Mouse (Mus musculus) lung, embryonic 16.5 days (tissue): Measurements from ENCODE around the gene Gorasp1. TPM values are rescaled to one million over a fixed set of nuclear protein-coding genes. Genes with fewer than 3 reads are reported as not detected.

Experiments used
- ATAC-seq: fragments of 200-750 bp; cut with Nextera tagmentation; 2 replicates; pipeline ENCODE4 v1.8.0; 2017; ENCODE audit warnings: low read depth, mild to moderate bottlenecking, moderate library complexity
- H3K27ac ChIP-seq: fragments of 300-500 bp; sonication (generic); 2 replicates; pipeline ENCODE4 v1.5.1; 2014; ENCODE audit warnings: mild to moderate bottlenecking, control low read depth, low read length
- H3K27me3 ChIP-seq: fragments of 300-500 bp; sonication (generic); 2 replicates; pipeline ENCODE4 v1.6.1; 2014; ENCODE audit warnings: low read depth, low read length, mixed read lengths; ENCODE audit not compliant: control insufficient read depth, insufficient read depth
- H3K36me3 ChIP-seq: fragments of 300-500 bp; sonication (generic); 2 replicates; pipeline ENCODE4 v1.6.1; 2014; ENCODE audit warnings: low read length; ENCODE audit not compliant: control insufficient read depth, insufficient read depth
- H3K4me1 ChIP-seq: fragments of 300-500 bp; sonication (generic); replicated peaks from 2 replicates; pipeline ENCODE4 v1.6.1; 2014; ENCODE audit warnings: low read length, mixed read lengths; ENCODE audit not compliant: control insufficient read depth, insufficient read depth
- H3K4me2 ChIP-seq: fragments of 300-500 bp; sonication (generic); 2 replicates; pipeline ENCODE4 v1.6.1; 2014; ENCODE audit warnings: low read depth, low read length, control low read depth
- H3K4me3 ChIP-seq: fragments of 300-500 bp; sonication (generic); 2 replicates; pipeline ENCODE4 v1.5.1; 2014; ENCODE audit warnings: mild to moderate bottlenecking, low read length, control low read depth
- H3K9ac ChIP-seq: fragments of 300-500 bp; sonication (generic); 2 replicates; pipeline ENCODE4 v1.6.1; 2014; ENCODE audit warnings: low read length, control low read depth
- H3K9me3 ChIP-seq: fragments of 300-500 bp; sonication (generic); 2 replicates; pipeline ENCODE4 v1.6.1; 2016; ENCODE audit warnings: low read length; ENCODE audit not compliant: control insufficient read depth
- WGBS: fragments of 180-500 bp; shearing (Covaris S2); extraction: QIAGEN DNeasy Blood & Tissue Kit; methylation state at CpG from one replicate; pipeline ENCODE4 v1.1.7; 2014; 5-methylcytosine and 5-hydroxymethylcytosine counted together
- polyA plus RNA-seq: library from polyadenylated mRNA; unstranded; fragments of >200 nt; fragmentation: Nextera tagmentation; extraction: Ambion mirVana; gene quantifications from 2 replicates; pipeline ENCODE4 v1.2.1, GENCODE M21; 2015

Gene Gorasp1
- polyA plus RNA-seq, 1 experiment from 2014 or later = 29.8 TPM

DNA sequence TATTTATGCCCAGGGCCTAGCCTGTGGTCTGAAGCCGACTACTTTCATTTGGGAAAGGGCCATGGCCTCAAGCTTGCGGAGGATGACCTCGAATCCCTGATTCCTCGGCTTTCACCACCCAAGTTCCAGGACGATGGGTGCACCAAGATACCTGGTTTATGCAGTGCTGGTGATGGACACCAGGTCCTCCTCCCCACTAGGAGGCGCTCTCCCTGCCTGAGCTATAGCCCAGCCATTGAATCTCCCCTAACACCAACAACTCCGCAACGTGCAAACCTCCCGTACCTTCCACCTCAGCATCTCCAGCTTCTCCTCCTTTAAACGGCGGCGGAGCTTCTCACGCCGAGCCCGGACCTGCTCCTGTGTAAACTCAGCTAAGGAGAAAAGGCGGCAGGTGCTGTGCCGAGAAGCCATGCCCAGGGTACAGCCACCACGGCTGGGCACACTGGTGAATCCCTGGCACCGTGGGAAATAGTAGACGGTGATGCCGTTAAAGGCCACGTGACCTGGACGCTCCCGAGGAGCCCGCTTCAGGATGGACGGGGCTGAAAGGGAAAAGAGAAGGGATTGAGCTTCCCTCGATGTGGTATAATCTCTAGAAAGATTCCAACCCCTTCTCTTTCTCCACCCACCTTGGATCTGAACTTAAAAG is 36.6 kb upstream of the Gorasp1 start:
- peaks cover 30% of the 10 kb centered on the region for H3K36me3 ChIP-seq
- no peak for ATAC-seq
- H3K4me1 ChIP-seq = peaks cover 44% of the 10 kb centered on the region
- no peaks in the 10 kb centered on the region for H3K9me3 ChIP-seq
- H3K4me3 ChIP-seq = no peak overlapping the region
- H3K9ac ChIP-seq = no peak overlapping the region
- no peak overlapping the region for H3K4me2 ChIP-seq
- H3K27me3 ChIP-seq = no peaks in the 10 kb centered on the region
- no peak overlapping the region for H3K27ac ChIP-seq
- 91% methylated on average over 27 of the region's 27 CpGs for WGBS

DNA sequence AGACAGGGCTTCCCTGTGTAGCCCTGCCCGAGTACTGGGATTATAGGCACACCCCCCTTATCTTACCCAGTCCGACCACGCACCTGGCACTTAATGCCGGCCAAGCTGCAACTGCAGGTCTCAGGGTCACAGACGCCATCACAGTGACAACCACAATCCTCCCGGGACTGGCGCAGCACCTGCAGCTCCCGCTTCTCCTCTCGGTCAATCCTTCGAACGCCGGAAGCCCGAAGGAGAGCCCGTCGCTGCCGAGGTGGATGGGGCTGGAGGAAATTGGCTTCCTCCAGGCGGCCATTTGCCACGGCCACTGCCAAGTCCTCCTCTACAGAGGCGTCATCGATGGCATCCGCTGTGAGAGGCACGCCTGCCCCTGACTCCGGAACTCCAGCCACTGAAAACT is 35.9 kb upstream of the Gorasp1 start:
- ATAC-seq = no peak
- Histone ChIP-seq H3K36me3 (peaks cover 30% of the 10 kb centered on the region), H3K4me1 (peaks cover 37% of the 10 kb centered on the region), H3K4me3 (no peak overlapping the region), H3K9me3 (no peaks in the 10 kb centered on the region), H3K27ac (no peak overlapping the region), H3K27me3 (no peaks in the 10 kb centered on the region), H3K4me2 (no peak overlapping the region), H3K9ac (no peak overlapping the region)
- WGBS = 86% methylated on average over 23 of the region's 23 CpGs

DNA sequence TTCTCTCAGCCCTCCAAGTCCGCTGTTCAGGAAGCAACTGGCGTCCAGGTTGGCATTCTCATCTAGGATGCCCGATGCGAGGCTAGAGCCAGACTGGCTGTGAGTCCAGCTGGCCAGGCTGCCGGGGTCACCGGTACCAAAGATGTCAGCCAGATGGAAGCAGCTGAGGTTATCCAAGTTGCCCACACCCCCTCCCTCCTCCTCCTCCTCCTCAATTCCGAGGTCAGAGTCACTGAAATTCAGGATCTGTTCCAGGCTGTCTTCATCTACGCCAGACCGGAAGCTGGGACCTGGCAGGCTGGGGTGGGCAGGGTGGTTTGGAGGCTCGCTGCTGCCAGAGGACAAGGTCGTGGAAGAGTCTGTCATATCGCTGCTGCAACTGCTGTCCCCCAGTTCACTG is 35.2 kb upstream of the Gorasp1 start:
- Histone ChIP-seq H3K9ac (no peak overlapping the region), H3K27ac (no peak overlapping the region), H3K4me2 (no peak overlapping the region), H3K4me1 (peaks cover 30% of the 10 kb centered on the region), H3K27me3 (no peaks in the 10 kb centered on the region), H3K4me3 (no peak overlapping the region), H3K9me3 (no peaks in the 10 kb centered on the region), H3K36me3 (peaks cover 30% of the 10 kb centered on the region)
- no peak for ATAC-seq
- 78% methylated on average over 12 of the region's 12 CpGs for WGBS

DNA sequence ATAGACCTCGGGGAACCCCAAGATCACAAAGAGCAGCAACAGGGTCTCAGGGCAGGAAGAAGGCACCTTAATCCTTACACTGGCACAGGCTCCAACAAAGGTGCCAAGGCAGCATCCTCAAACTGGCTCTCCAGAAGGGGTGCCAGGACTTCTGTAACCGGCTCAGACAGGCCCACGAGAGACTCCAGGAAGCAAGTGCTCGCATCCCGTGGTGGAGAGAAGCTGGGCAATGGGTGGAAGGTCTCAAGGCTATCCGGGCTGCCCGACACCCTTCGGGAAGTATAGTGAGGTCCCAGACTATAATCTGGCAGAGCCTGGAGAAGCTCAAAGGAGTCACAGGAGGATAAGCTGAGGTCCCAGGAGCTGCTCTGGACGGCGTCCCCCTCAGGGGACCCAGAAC is 34.8 kb upstream of the Gorasp1 start:
- H3K27ac ChIP-seq = no peak overlapping the region
- peaks cover 26% of the 10 kb centered on the region for H3K4me1 ChIP-seq
- no peaks in the 10 kb centered on the region for H3K9me3 ChIP-seq
- peaks cover 30% of the 10 kb centered on the region for H3K36me3 ChIP-seq
- no peak overlapping the region for H3K4me3 ChIP-seq
- no peak for ATAC-seq
- H3K9ac ChIP-seq = no peak overlapping the region
- 92% methylated on average over 10 of the region's 10 CpGs for WGBS
- H3K4me2 ChIP-seq = no peak overlapping the region
- no peaks in the 10 kb centered on the region for H3K27me3 ChIP-seq

DNA sequence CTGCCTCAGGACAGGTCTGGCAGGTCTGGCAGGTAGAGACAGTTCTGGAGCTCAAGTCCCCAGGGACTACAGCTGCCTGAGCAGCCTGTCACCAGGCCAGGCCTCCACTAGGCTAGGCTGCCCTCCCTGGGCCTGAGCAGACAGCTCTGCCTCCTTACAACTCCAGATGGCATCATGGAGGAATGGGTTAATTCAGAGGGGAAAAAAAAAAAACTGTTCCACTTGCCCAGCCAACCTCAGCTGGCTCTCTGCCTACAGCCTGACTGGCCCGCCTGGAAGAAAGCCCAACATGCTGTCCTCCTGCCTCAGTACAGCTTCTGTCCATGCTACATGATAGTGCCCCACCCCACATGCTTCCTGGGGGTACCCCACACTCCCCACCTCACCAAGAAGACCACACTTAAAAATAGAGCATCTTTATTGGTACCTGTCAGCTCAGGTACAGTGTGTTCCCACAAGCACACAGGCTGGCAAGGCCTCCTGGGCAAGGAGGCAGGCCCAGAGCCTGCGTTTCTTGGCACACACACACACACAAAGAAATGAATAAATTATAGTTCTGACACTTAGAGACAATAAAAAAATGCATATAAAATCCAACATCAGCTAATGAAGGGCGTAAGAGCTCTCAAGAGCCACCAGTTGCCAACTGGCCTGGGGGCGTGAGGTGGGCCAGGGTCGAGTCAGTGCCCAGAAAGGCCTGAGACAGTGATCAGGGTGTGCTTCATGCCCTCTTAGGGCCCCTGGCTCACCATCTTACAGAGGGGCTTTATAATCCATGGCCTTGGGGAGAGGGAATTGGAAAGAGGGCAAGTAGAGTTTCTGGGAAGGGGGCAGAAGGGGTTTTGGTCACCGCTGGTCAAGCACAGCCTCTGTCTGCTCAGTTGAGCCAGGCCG is 33.6 kb upstream of the Gorasp1 start:
- WGBS = 63% methylated on average over 7 of the region's 7 CpGs
- peak; percentile 24; the same call in 1 of the 2 replicates for ATAC-seq
- peak overlapping the region; percentile 30; the same call in 1 of the 2 replicates for H3K9ac ChIP-seq

DNA sequence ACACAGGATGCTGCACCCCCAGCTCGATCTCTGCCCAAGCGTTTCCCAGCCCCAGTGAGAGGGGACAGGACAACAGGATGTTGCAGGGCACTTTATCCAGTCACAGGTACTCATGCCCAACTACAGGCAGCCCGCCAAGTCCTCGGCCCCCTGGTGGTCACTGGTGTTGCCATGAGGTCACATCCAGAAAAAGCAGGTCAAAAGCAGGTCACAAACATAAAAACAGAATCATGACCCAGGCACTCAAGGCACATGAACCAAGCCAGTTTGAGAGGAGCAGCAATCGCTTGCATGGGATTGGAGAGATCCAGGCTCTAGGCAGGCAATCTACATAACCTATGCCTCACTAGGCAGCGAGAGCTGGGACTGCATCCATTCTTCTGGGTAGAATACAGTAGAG is 32.9 kb upstream of the Gorasp1 start:
- H3K27me3 ChIP-seq = no peaks in the 10 kb centered on the region
- no peak for ATAC-seq
- peak overlapping the region; percentile 12; the same call in 1 of the 2 replicates for H3K27ac ChIP-seq
- H3K4me3 ChIP-seq = no peak overlapping the region
- no peak overlapping the region for H3K4me2 ChIP-seq
- WGBS = 38% methylated on average over 6 of the region's 6 CpGs
- peaks cover 29% of the 10 kb centered on the region for H3K36me3 ChIP-seq
- H3K9me3 ChIP-seq = no peaks in the 10 kb centered on the region
- 0 out of 2 replicates have a peak overlapping the region, but pooled peaks have one; percentile 30 for H3K9ac ChIP-seq
- peaks cover 17% of the 10 kb centered on the region for H3K4me1 ChIP-seq

More for the DNA sequence above, 33.6 kb upstream of the Gorasp1 start:
- Histone ChIP-seq H3K36me3 (peaks cover 30% of the 10 kb centered on the region), H3K4me3 (no peak overlapping the region), H3K27ac (0 out of 2 replicates have a peak overlapping the region, but pooled peaks have one; percentile 12), H3K4me2 (no peak overlapping the region), H3K9me3 (no peaks in the 10 kb centered on the region), H3K4me1 (peaks cover 17% of the 10 kb centered on the region), H3K27me3 (no peaks in the 10 kb centered on the region)

DNA sequence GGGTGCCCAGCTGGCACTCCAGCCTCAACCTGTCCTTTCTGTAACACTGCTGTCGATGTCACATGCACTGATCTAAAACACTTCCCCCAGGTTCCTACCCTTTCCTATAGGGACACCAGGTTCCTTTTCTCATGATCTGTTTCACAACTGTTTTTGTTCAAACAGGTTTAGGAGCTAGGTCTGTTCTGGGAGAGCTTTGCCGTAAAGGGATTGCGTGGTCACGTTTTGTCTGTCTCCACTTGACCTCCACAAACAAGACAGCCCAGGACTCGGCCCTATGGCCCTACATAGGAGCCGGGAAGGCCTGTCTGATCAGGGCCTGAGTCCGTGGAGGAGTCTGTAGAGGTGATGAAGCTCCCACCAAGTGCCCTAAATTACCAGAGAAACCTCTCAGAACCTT is 32.4 kb upstream of the Gorasp1 start:
- 73% methylated on average over 7 of the region's 7 CpGs for WGBS
- no peak overlapping the region for H3K4me3 ChIP-seq
- H3K27me3 ChIP-seq = no peaks in the 10 kb centered on the region
- H3K4me1 ChIP-seq = peaks cover 17% of the 10 kb centered on the region
- no peaks in the 10 kb centered on the region for H3K9me3 ChIP-seq
- H3K4me2 ChIP-seq = no peak overlapping the region
- ATAC-seq = no peak
- H3K27ac ChIP-seq = no peak overlapping the region
- peaks cover 25% of the 10 kb centered on the region for H3K36me3 ChIP-seq
- no peak overlapping the region for H3K9ac ChIP-seq

DNA sequence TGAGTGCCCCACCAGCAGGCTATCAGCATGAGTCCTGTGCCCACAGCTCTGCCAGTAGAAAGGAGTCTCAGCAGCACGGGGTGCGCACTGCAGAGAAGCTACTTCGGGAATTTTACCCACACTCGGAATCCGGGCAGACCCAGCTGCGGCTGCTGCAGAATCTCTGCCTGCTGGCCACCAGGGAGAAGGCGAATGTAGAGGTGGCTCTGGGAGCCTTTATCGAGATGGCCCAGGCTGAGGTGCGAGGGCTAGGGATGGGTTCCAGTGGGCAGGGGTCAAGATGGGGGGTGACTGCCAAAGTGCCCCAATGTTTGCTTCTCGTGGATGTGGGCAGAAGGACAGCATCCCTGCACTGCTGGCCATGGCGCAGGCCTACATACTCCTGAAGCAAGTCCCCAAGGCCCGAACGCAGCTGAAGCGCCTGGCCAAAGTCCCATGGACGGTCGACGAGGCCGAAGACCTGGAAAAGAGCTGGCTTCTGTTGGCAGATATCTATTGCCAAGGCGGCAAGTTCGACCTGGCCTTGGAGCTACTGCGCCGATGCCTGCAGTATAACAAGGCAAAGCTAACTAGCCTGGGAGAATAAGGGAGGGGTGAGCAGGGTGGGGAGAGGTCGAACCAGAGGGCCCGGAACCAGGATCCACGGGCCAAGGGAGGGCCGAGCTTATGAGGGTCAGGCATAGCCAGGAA is 29.0 kb upstream of the Gorasp1 start:
- no peak overlapping the region for H3K4me3 ChIP-seq
- no peak overlapping the region for H3K4me2 ChIP-seq
- peaks cover 29% of the 10 kb centered on the region for H3K4me1 ChIP-seq
- H3K27ac ChIP-seq = no peak overlapping the region
- H3K9me3 ChIP-seq = no peaks in the 10 kb centered on the region
- 85% methylated on average over 26 of the region's 26 CpGs for WGBS
- ATAC-seq = no peak
- no peaks in the 10 kb centered on the region for H3K36me3 ChIP-seq
- H3K9ac ChIP-seq = no peak overlapping the region
- H3K27me3 ChIP-seq = no peaks in the 10 kb centered on the region

DNA sequence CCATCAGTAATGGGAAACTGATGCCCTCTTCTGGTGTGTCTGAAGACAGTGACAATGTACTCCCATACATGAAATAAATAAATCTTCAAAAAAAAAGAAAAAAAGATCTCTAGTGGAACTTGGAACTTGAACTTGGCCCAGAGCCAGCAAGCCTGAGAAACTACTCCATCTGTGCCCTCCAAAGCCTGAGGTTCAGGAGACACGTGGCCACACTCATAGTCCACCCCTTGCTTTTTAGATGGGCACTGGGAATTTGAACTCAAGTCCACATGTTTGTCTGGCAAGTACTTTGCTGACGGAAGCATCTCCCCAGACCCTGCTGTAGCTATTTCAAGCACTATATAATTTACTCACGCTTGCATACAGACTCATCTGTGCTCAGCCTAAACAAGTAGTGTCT is 27.8 kb upstream of the Gorasp1 start:
- 51% methylated on average over 3 of the region's 3 CpGs for WGBS
- no peak overlapping the region for H3K4me3 ChIP-seq
- no peaks in the 10 kb centered on the region for H3K27me3 ChIP-seq
- no peak overlapping the region for H3K4me2 ChIP-seq
- no peaks in the 10 kb centered on the region for H3K36me3 ChIP-seq
- H3K9ac ChIP-seq = no peak overlapping the region
- no peak overlapping the region for H3K27ac ChIP-seq
- H3K4me1 ChIP-seq = peaks cover 17% of the 10 kb centered on the region
- ATAC-seq = no peak
- H3K9me3 ChIP-seq = no peaks in the 10 kb centered on the region
